Mouse (Mus musculus) bone marrow, adult 2 months (tissue): ENCODE data around the gene Mthfsl.

Experiments
- CTCF ChIP-seq: fragments of 200-500 bp; IDR thresholded peaks from 2 replicates; pipeline ENCODE4 v1.5.1; 2011; ENCODE audit warnings: low read length, control low read depth; ENCODE audit not compliant: control insufficient read depth, insufficient read depth
- POLR2A ChIP-seq: fragments of 200-500 bp; IDR thresholded peaks from 2 replicates; pipeline ENCODE4 v1.6.1; 2011; ENCODE audit warnings: low read depth, mild to moderate bottlenecking, control low read depth, low read length, borderline replicate concordance; ENCODE audit not compliant: control insufficient read depth

DNA sequence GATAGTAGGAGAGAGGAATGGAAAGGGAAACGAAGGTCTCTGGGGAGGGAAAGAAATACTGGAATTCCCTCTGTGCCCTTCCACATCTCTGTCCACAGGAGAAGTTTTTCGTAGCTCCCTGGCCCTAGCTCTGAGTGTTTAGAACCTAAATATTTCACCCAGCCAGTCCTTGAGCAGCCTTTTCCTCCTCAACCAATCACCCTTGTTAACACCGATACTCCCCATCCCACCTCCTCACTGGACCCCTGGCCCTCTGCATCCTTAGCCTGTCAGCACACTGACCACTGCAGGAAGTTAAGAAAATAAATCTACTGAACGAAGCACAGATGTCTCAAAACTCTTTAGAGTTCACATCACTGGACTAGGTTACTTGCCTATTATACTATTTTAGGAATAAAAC, 13.4 kb downstream of the Mthfsl start:
- TF ChIP-seq CTCF, result no peak
- no peak for TF ChIP-seq POLR2A
